Mouse (Mus musculus) forebrain, postnatal 0 days (tissue): Measurements from ENCODE around the gene Foxn3. TPM values are rescaled to one million over a fixed set of nuclear protein-coding genes. Genes with fewer than 3 reads are reported as not detected.
A peak's percentile ranks its signal among the peaks of the same experiment; 100 is the strongest.

Source experiments
- ATAC-seq: fragments of 200-750 bp; cut with Nextera tagmentation; 2 replicates; pipeline ENCODE4 v1.8.0; 2017; ENCODE audit warnings: mild to moderate bottlenecking, moderate library complexity
- DNase-seq: peaks from one replicate; pipeline ENCODE4 v3.0.0-alpha.2; 2015
- H3K27ac ChIP-seq: fragments of 300-500 bp; sonication (generic); 2 replicates; pipeline ENCODE4 v1.5.1; 2014; ENCODE audit warnings: low read depth, mild to moderate bottlenecking, antibody characterized with exemption, low read length, moderate library complexity, mixed read lengths
- H3K27me3 ChIP-seq: fragments of 300-500 bp; sonication (generic); 2 replicates; pipeline ENCODE4 v1.6.1; 2014; ENCODE audit warnings: mild to moderate bottlenecking, low read length, mixed read lengths; ENCODE audit not compliant: insufficient read depth
- H3K36me3 ChIP-seq: fragments of 300-500 bp; sonication (generic); 2 replicates; pipeline ENCODE4 v1.6.1; 2014; ENCODE audit warnings: mild to moderate bottlenecking, moderate library complexity; ENCODE audit not compliant: insufficient read depth
- H3K4me1 ChIP-seq: fragments of 300-500 bp; sonication (generic); 2 replicates; pipeline ENCODE4 v1.6.1; 2014; ENCODE audit warnings: antibody characterized with exemption; ENCODE audit not compliant: insufficient read depth
- H3K4me2 ChIP-seq: fragments of 300-500 bp; sonication (generic); 2 replicates; pipeline ENCODE4 v1.6.1; 2014; ENCODE audit warnings: low read depth, mild to moderate bottlenecking, moderate library complexity
- H3K4me3 ChIP-seq: fragments of 300-500 bp; sonication (generic); 2 replicates; pipeline ENCODE4 v1.5.1; 2014; ENCODE audit warnings: low read depth, low read length, mixed read lengths
- H3K9ac ChIP-seq: fragments of 300-500 bp; sonication (generic); 2 replicates; pipeline ENCODE4 v1.6.1; 2014; ENCODE audit warnings: mild to moderate bottlenecking
- H3K9me3 ChIP-seq: fragments of 300-500 bp; sonication (generic); 2 replicates; pipeline ENCODE4 v1.6.1; 2016; ENCODE audit warnings: low read length
- CTCF ChIP-seq: sonication (generic); IDR thresholded peaks from 2 replicates; pipeline ENCODE4 v1.5.1; 2016; ENCODE audit warnings: antibody characterized with exemption, control low read depth, low read depth
- WGBS: fragments of 180-500 bp; shearing (Covaris S2); extraction: QIAGEN DNeasy Blood & Tissue Kit; methylation state at CpG from one replicate; pipeline ENCODE4 v1.1.7; 2014; 5-methylcytosine and 5-hydroxymethylcytosine counted together
- polyA plus RNA-seq: library from polyadenylated mRNA; unstranded; fragments of >200 nt; fragmentation: Nextera tagmentation; extraction: Ambion mirVana; gene quantifications from 2 replicates; pipeline ENCODE4 v1.2.1, GENCODE M21; 2015
- total RNA-seq: library from RNA; depleted of rRNA; stranded (reverse); fragments of >200 nt; gene quantifications from 2 replicates; pipeline ENCODE4 v1.2.3, GENCODE M21; 2014

The Foxn3 gene
- total and polyA plus RNA-seq, 2 experiments from 2014 or later: 32.8 to 61.3 TPM

GRCm38 (mm10) chr12:99260171-99260570 is 303.2 kb downstream of the Foxn3 start:
- no peak overlapping the region for H3K4me3 ChIP-seq
- H3K36me3 ChIP-seq: no peaks in the 10 kb centered on the region
- ATAC-seq (no peak), DNase-seq (no peak)
- H3K4me1 ChIP-seq: 0 out of 2 replicates have a peak, but pooled peaks cover 5% of the 10 kb centered on the region
- no peak overlapping the region for H3K4me2 ChIP-seq
- H3K27me3 ChIP-seq: no peaks in the 10 kb centered on the region
- H3K27ac ChIP-seq: no peak overlapping the region
- WGBS: 77% methylated on average over 10 of the region's 10 CpGs
- no peak for TF ChIP-seq CTCF
- H3K9me3 ChIP-seq: no peaks in the 10 kb centered on the region
- no peak overlapping the region for H3K9ac ChIP-seq

- H3K4me2 ChIP-seq: no peak overlapping the region
- H3K27ac ChIP-seq: no peak overlapping the region
- H3K4me1 ChIP-seq: 0 out of 2 replicates have a peak, but pooled peaks cover 3% of the 10 kb centered on the region
- ATAC-seq: no peak; the same call in 1 of the 2 replicates
- DNase-seq: no peak
- TF ChIP-seq CTCF: no peak
- no peaks in the 10 kb centered on the region for H3K9me3 ChIP-seq
- H3K36me3 ChIP-seq: no peaks in the 10 kb centered on the region
- H3K9ac ChIP-seq: no peak overlapping the region
- H3K27me3 ChIP-seq: no peaks in the 10 kb centered on the region
- H3K4me3 ChIP-seq: no peak overlapping the region
- WGBS: 53% methylated on average over 5 of the region's 5 CpGs
These were observed 305.8 kb downstream of the Foxn3 start for GRCm38 (mm10) chr12:99257570-99257969.

- Histone ChIP-seq H3K4me2 (no peak overlapping the region), H3K36me3 (no peaks in the 10 kb centered on the region), H3K9ac (no peak overlapping the region), H3K4me3 (no peak overlapping the region), H3K4me1 (no peaks in the 10 kb centered on the region), H3K27ac (no peak overlapping the region), H3K9me3 (no peaks in the 10 kb centered on the region), H3K27me3 (no peaks in the 10 kb centered on the region)
- 84% methylated on average over 8 of the region's 8 CpGs for WGBS
- ATAC-seq (no peak), DNase-seq (no peak)
- TF ChIP-seq CTCF: no peak
These were observed 306.4 kb downstream of the Foxn3 start for GRCm38 (mm10) chr12:99256997-99257396.

- H3K36me3 ChIP-seq: no peaks in the 10 kb centered on the region
- H3K4me2 ChIP-seq: no peak overlapping the region
- no peak overlapping the region for H3K4me3 ChIP-seq
- H3K9ac ChIP-seq: no peak overlapping the region
- H3K27me3 ChIP-seq: no peaks in the 10 kb centered on the region
- ATAC-seq (no peak), DNase-seq (no peak)
- WGBS: 95% methylated on average over 5 of the region's 5 CpGs
- no peaks in the 10 kb centered on the region for H3K9me3 ChIP-seq
- no peak overlapping the region for H3K27ac ChIP-seq
- TF ChIP-seq CTCF: no peak
- no peaks in the 10 kb centered on the region for H3K4me1 ChIP-seq
These were observed 306.9 kb downstream of the Foxn3 start for GRCm38 (mm10) chr12:99256463-99256862.

GRCm38 (mm10) chr12:99254436-99254835 is 308.9 kb downstream of the Foxn3 start:
- no peak for ATAC-seq
- no peak overlapping the region for H3K4me2 ChIP-seq
- no peaks in the 10 kb centered on the region for H3K9me3 ChIP-seq
- TF ChIP-seq CTCF: no peak
- DNase-seq: no peak
- no peaks in the 10 kb centered on the region for H3K27me3 ChIP-seq
- no peak overlapping the region for H3K27ac ChIP-seq
- H3K4me3 ChIP-seq: no peak overlapping the region
- 86% methylated on average over 8 of the region's 8 CpGs for WGBS
- H3K9ac ChIP-seq: no peak overlapping the region
- no peaks in the 10 kb centered on the region for H3K4me1 ChIP-seq
- no peaks in the 10 kb centered on the region for H3K36me3 ChIP-seq

- Histone ChIP-seq H3K27me3 (no peaks in the 10 kb centered on the region), H3K4me1 (no peaks in the 10 kb centered on the region), H3K27ac (no peak overlapping the region), H3K4me2 (no peak overlapping the region), H3K4me3 (no peak overlapping the region), H3K9ac (no peak overlapping the region), H3K9me3 (no peaks in the 10 kb centered on the region), H3K36me3 (no peaks in the 10 kb centered on the region)
- no peak for TF ChIP-seq CTCF
- DNase-seq (no peak), ATAC-seq (peak; percentile 65)
- 65% methylated on average over 10 of the region's 10 CpGs for WGBS
These were observed 309.8 kb downstream of the Foxn3 start for GRCm38 (mm10) chr12:99253562-99253961.

- Histone ChIP-seq H3K36me3 (no peaks in the 10 kb centered on the region), H3K4me3 (no peak overlapping the region), H3K4me1 (no peaks in the 10 kb centered on the region), H3K9ac (no peak overlapping the region), H3K27ac (no peak overlapping the region), H3K4me2 (no peak overlapping the region), H3K27me3 (no peaks in the 10 kb centered on the region), H3K9me3 (no peaks in the 10 kb centered on the region)
- WGBS: 83% methylated on average over 8 of the region's 8 CpGs
- TF ChIP-seq CTCF: no peak
- DNase-seq: no peak
- ATAC-seq: no peak
These were observed 314.8 kb downstream of the Foxn3 start for GRCm38 (mm10) chr12:99248606-99249005.

- Histone ChIP-seq H3K27ac (no peak overlapping the region), H3K4me2 (no peak overlapping the region), H3K4me1 (no peaks in the 10 kb centered on the region), H3K27me3 (no peaks in the 10 kb centered on the region), H3K9me3 (no peaks in the 10 kb centered on the region), H3K36me3 (no peaks in the 10 kb centered on the region), H3K4me3 (no peak overlapping the region), H3K9ac (no peak overlapping the region)
- ATAC-seq (no peak), DNase-seq (no peak)
- TF ChIP-seq CTCF: no peak
- WGBS: 64% methylated on average over 6 of the region's 6 CpGs
These were observed 315.4 kb downstream of the Foxn3 start for GRCm38 (mm10) chr12:99247939-99248338.
